Mouse (Mus musculus): ENCODE data around the gene Trim56. TPM values are rescaled to one million over a fixed set of nuclear protein-coding genes. Genes with fewer than 3 reads are reported as not detected.
"Not testable (repeated sequence)": the region's sequence is repeated elsewhere in the genome, so short reads cannot be mapped to it uniquely, and the experiment has no call there.

Gene Trim56
- polyA plus RNA-seq, 1 experiment, result 7.4 TPM

GRCm38 (mm10) chr5:137122686-137123193 is 6.7 kb upstream of the Trim56 start:
- no peak overlapping the region for H3ac ChIP-seq (ENCODE audit: control insufficient read depth, insufficient read length, low read depth)
- TF ChIP-seq CTCF (IDR thresholded peaks at IDR 0.05; ENCODE audit: control insufficient read depth, insufficient read depth, insufficient read length) (peak; percentile 51), FOSL1 (IDR thresholded peaks at IDR 0.05; ENCODE audit: insufficient read depth, low read length, poor library complexity, severe bottlenecking) (no peak)
- no peak overlapping the region for H3K4me3 ChIP-seq (ENCODE audit: insufficient read depth, poor library complexity, severe bottlenecking)

DNA sequence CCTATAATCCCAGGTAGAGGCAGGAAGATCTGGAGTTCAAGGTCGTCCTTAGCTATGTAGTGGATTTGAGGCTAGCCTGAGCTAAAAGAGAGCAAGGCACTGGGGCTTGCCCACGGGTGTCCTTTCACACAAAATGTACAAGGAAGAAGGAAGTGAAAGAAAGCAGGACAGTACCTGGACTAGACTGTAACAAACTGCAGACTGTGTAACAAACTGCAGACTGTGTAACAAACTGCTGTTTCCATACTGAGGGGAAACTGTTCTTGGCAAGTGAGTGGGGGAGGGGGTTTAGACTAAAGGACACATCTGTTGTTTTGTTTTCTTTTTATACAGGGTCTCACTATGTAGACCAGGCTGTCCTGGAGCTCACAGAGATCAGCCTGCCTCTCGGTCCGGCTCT is 5.3 kb upstream of the Trim56 start:
- Histone ChIP-seq H3ac (ENCODE audit: control insufficient read depth, insufficient read length, low read depth) (no peak overlapping the region), H3K4me3 (ENCODE audit: insufficient read depth, poor library complexity, severe bottlenecking) (no peak overlapping the region), H3K79me2 (ENCODE audit: control insufficient read depth, insufficient read depth) (no peaks in the 10 kb centered on the region), H3K27me3 (ENCODE audit: control insufficient read depth, insufficient read depth, insufficient read length) (no peaks in the 10 kb centered on the region), H3K79me3 (ENCODE audit: low read depth) (no peaks in the 10 kb centered on the region), H3K36me3 (ENCODE audit: control insufficient read depth, insufficient read depth) (no peaks in the 10 kb centered on the region)
- TF ChIP-seq MYOG (IDR thresholded peaks at IDR 0.05; ENCODE audit: control insufficient read depth, extremely low read depth, insufficient read length) (no peak), MAX (IDR thresholded peaks at IDR 0.05) (no peak), CEBPB (IDR thresholded peaks at IDR 0.05; ENCODE audit: low read depth) (no peak), FOSL1 (IDR thresholded peaks at IDR 0.05; ENCODE audit: insufficient read depth, low read length, poor library complexity, severe bottlenecking) (no peak), MYOD1 (IDR thresholded peaks at IDR 0.05; ENCODE audit: control insufficient read depth, insufficient read length, low read depth) (no peak), USF1 (IDR thresholded peaks at IDR 0.05; ENCODE audit: low read depth) (no peak), CTCF (IDR thresholded peaks at IDR 0.05; ENCODE audit: control insufficient read depth, insufficient read depth, insufficient read length) (no peak)

More at GRCm38 (mm10) chr5:137122686-137123193, 6.7 kb upstream of the Trim56 start:
- Histone ChIP-seq H3K79me2 (ENCODE audit: control insufficient read depth, insufficient read depth) (no peaks in the 10 kb centered on the region), H3K36me3 (ENCODE audit: control insufficient read depth, insufficient read depth) (no peaks in the 10 kb centered on the region), H3K79me3 (ENCODE audit: low read depth) (no peaks in the 10 kb centered on the region), H3K27me3 (ENCODE audit: control insufficient read depth, insufficient read depth, insufficient read length) (no peaks in the 10 kb centered on the region)

GRCm38 (mm10) chr5:137118878-137119277 is 2.9 kb upstream of the Trim56 start:
- Histone ChIP-seq H3K79me2 (ENCODE audit: control insufficient read depth, insufficient read depth) (peaks cover 17% of the 10 kb centered on the region), H3ac (ENCODE audit: control insufficient read depth, insufficient read length, low read depth) (no peak overlapping the region), H3K79me3 (ENCODE audit: low read depth) (peaks cover 4% of the 10 kb centered on the region), H3K27me3 (ENCODE audit: control insufficient read depth, insufficient read depth, insufficient read length) (no peaks in the 10 kb centered on the region), H3K4me3 (ENCODE audit: insufficient read depth, poor library complexity, severe bottlenecking) (no peak overlapping the region), H3K36me3 (ENCODE audit: control insufficient read depth, insufficient read depth) (peaks cover 7% of the 10 kb centered on the region)
- no peak for TF ChIP-seq MAX (IDR thresholded peaks at IDR 0.05)
- no peak for TF ChIP-seq CTCF (IDR thresholded peaks at IDR 0.05; ENCODE audit: control insufficient read depth, insufficient read depth, insufficient read length)
- no peak for TF ChIP-seq CEBPB (IDR thresholded peaks at IDR 0.05; ENCODE audit: low read depth)
- no peak for TF ChIP-seq USF1 (IDR thresholded peaks at IDR 0.05; ENCODE audit: low read depth)
- TF ChIP-seq FOSL1 (IDR thresholded peaks at IDR 0.05; ENCODE audit: insufficient read depth, low read length, poor library complexity, severe bottlenecking), result no peak
- TF ChIP-seq MYOD1 (IDR thresholded peaks at IDR 0.05; ENCODE audit: control insufficient read depth, insufficient read length, low read depth), result no peak
- TF ChIP-seq MYOG (IDR thresholded peaks at IDR 0.05; ENCODE audit: control insufficient read depth, extremely low read depth, insufficient read length), result no peak

- Histone ChIP-seq H3K79me2 (ENCODE audit: control insufficient read depth, insufficient read depth) (peaks cover 17% of the 10 kb centered on the region), H3K36me3 (ENCODE audit: control insufficient read depth, insufficient read depth) (peaks cover 10% of the 10 kb centered on the region)
- not testable (repeated sequence) for H3K79me3 ChIP-seq (ENCODE audit: low read depth); H3ac ChIP-seq (ENCODE audit: control insufficient read depth, insufficient read length, low read depth); H3K4me3 ChIP-seq (ENCODE audit: insufficient read depth, poor library complexity, severe bottlenecking); H3K27me3 ChIP-seq (ENCODE audit: control insufficient read depth, insufficient read depth, insufficient read length)
Measured at GRCm38 (mm10) chr5:137117994-137118393, 2.0 kb upstream of the Trim56 start.

DNA sequence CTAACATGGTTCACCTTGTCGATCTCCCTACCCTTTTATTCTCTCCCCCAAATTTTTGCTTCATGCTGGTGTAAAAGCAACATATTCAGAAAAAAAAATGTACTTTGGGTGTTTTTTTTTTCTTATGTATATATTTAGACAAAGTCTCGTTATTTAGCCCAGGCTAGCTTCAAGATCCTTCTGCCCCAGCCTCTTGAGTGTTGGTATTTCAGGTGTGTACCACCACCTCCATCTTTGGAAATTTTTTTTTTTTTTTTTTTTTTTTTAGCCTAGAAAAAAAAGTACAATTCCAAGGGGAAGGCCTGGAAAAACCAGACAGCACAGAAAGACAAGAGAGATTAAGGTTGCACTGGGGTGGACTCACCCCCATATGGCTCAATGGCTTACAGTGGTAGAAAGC is 978 bp upstream of the Trim56 start:
- Histone ChIP-seq H3ac (ENCODE audit: control insufficient read depth, insufficient read length, low read depth) (no peak overlapping the region), H3K36me3 (ENCODE audit: control insufficient read depth, insufficient read depth) (peaks cover 10% of the 10 kb centered on the region), H3K27me3 (ENCODE audit: control insufficient read depth, insufficient read depth, insufficient read length) (no peaks in the 10 kb centered on the region), H3K79me3 (ENCODE audit: low read depth) (peaks cover 4% of the 10 kb centered on the region), H3K79me2 (ENCODE audit: control insufficient read depth, insufficient read depth) (peaks cover 17% of the 10 kb centered on the region), H3K4me3 (ENCODE audit: insufficient read depth, poor library complexity, severe bottlenecking) (no peak overlapping the region)
- TF ChIP-seq CTCF (IDR thresholded peaks at IDR 0.05; ENCODE audit: control insufficient read depth, insufficient read depth, insufficient read length) (no peak), FOSL1 (IDR thresholded peaks at IDR 0.05; ENCODE audit: insufficient read depth, low read length, poor library complexity, severe bottlenecking) (no peak), CEBPB (IDR thresholded peaks at IDR 0.05; ENCODE audit: low read depth) (no peak), MAX (IDR thresholded peaks at IDR 0.05) (no peak), MYOD1 (IDR thresholded peaks at IDR 0.05; ENCODE audit: control insufficient read depth, insufficient read length, low read depth) (no peak), MYOG (IDR thresholded peaks at IDR 0.05; ENCODE audit: control insufficient read depth, extremely low read depth, insufficient read length) (no peak), USF1 (IDR thresholded peaks at IDR 0.05; ENCODE audit: low read depth) (no peak)

DNA sequence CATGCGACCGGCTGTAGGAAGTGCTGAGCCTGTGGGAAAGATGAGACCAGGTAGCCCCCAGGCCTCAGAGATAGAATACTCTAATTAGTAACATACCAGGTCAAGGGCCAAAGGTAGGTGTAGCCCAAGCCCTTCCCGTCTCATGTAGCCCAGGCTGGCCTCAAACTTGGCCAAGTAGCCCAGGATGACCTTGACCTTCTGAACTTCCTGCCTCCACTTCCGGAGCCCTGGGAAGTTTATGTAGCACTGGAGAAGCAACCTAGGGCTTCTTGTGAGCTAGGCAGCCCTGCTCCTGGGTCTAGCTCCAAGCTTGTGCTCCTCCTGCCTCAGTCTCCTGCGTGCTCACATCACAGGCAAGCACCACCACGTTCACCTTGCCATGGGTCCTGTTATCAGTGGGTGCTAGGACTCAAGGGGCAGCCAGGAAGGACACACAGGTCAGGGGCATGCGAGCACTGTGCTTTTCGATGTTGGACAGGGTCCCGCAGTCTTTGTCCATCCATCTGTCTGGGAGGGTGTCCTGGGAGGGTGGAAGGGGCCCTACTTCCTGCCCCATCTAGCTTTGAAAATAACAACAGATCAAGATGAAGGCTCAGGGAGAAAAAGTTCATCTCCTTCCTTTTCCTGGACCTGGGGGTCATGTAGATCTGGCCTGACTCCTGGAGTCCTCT is 983 bp downstream of the Trim56 start:
- peak overlapping the region; percentile 61 for H3K4me3 ChIP-seq (ENCODE audit: insufficient read depth, poor library complexity, severe bottlenecking)
- peaks cover 17% of the 10 kb centered on the region for H3K79me2 ChIP-seq (ENCODE audit: control insufficient read depth, insufficient read depth)
- no peaks in the 10 kb centered on the region for H3K27me3 ChIP-seq (ENCODE audit: control insufficient read depth, insufficient read depth, insufficient read length)
- H3K79me3 ChIP-seq (ENCODE audit: low read depth), result peaks cover 4% of the 10 kb centered on the region
- H3K36me3 ChIP-seq (ENCODE audit: control insufficient read depth, insufficient read depth), result peaks cover 10% of the 10 kb centered on the region
- H3ac ChIP-seq (ENCODE audit: control insufficient read depth, insufficient read length, low read depth), result no peak overlapping the region
- TF ChIP-seq MYOD1 (IDR thresholded peaks at IDR 0.05; ENCODE audit: control insufficient read depth, insufficient read length, low read depth) (no peak), CEBPB (IDR thresholded peaks at IDR 0.05; ENCODE audit: low read depth) (no peak), MAX (IDR thresholded peaks at IDR 0.05) (no peak), FOSL1 (IDR thresholded peaks at IDR 0.05; ENCODE audit: insufficient read depth, low read length, poor library complexity, severe bottlenecking) (no peak), USF1 (IDR thresholded peaks at IDR 0.05; ENCODE audit: low read depth) (no peak), MYOG (IDR thresholded peaks at IDR 0.05; ENCODE audit: control insufficient read depth, extremely low read depth, insufficient read length) (no peak), CTCF (IDR thresholded peaks at IDR 0.05; ENCODE audit: control insufficient read depth, insufficient read depth, insufficient read length) (no peak)
